ENCODE assay signal across 27 mouse cellular contexts in the genomic region with DNA sequence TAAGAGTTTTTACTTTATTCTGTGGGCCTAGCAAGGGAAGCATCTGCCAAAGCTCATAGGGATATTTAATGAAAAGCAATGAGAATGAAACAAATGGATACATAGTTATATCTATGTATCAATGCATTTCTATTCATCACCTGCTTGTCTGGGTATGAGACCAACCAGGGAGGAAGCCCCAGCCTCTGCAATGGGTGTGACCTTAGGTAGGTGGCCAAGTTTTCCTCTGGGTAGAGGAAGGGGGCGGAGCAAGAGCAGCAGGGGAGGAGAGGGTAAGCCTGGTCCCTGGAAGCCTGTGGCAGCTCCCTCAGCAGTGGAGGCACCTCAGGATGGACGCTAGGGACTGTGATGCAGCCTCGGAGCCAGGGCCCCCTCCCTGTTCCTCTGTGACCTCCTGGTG. TPM values are rescaled to one million over a fixed set of nuclear protein-coding genes. Genes with fewer than 3 reads are reported as not detected.
"Had no signal": no experiment of that assay in that cellular context is flagged by ENCODE, and none has a peak within 500 bp of the region (broad histone marks: within the 10 kb centered on the region; RNA-seq: fewer than 3 reads in every experiment).

TSS of gene Abhd12b (plus strand) at position 301 of the 400 bp plus-strand sequence.

- H3K36me3 ChIP-seq: embryonic facial prominence, embryonic 10.5 days; embryonic facial prominence, embryonic 12.5 days; embryonic facial prominence, embryonic 13.5 days; embryonic facial prominence, embryonic 15.5 days; forebrain, embryonic 10.5 days; forebrain, embryonic 12.5 days; forebrain, embryonic 15.5 days had no signal

- ATAC-seq: forebrain, embryonic 13.5 days; forebrain, embryonic 14.5 days; forebrain, embryonic 15.5 days; forebrain, embryonic 16.5 days; forebrain, postnatal 0 days had no signal

- H3K9me3 ChIP-seq: embryonic facial prominence, embryonic 10.5 days; embryonic facial prominence, embryonic 12.5 days; embryonic facial prominence, embryonic 13.5 days; embryonic facial prominence, embryonic 15.5 days; forebrain, embryonic 10.5 days; forebrain, embryonic 12.5 days; forebrain, embryonic 13.5 days; forebrain, embryonic 15.5 days had no signal

- H3K4me3 ChIP-seq: embryonic facial prominence, embryonic 10.5 days; embryonic facial prominence, embryonic 12.5 days; embryonic facial prominence, embryonic 13.5 days; embryonic facial prominence, embryonic 15.5 days; erythroblast, embryonic 14.5 days; forebrain, embryonic 10.5 days; forebrain, embryonic 12.5 days; forebrain, embryonic 13.5 days; forebrain, embryonic 15.5 days; gastrocnemius, adult 2 months; heart, adult 2 months had no signal

- H3K27me3 ChIP-seq: embryonic facial prominence, embryonic 13.5 days; embryonic facial prominence, embryonic 15.5 days; forebrain, embryonic 13.5 days; forebrain, embryonic 15.5 days had no signal

RNA-seq across cellular contexts. Expression of gene Abhd12b, which starts in this region (rescaled TPM):
- total RNA-seq: common myeloid progenitor, adult 5-6 weeks; forebrain, postnatal 0 days; gastrocnemius, adult 18-20 months; gastrocnemius, adult 2 months; gastrocnemius, adult 8-10 months; gastrocnemius, postnatal 10 days; gastrocnemius, postnatal 14 days; gastrocnemius, postnatal 25 days; gastrocnemius, postnatal 36 days; gastrocnemius, postnatal 4 days; granulocyte monocyte progenitor cell, adult 5-6 weeks; heart, adult 18-20 months; heart, adult 2 months; heart, adult 8-10 months had no signal
- polyA plus RNA-seq: embryonic facial prominence, embryonic 10.5 days; embryonic facial prominence, embryonic 11.5 days; erythroblast, embryonic 14.5 days; forebrain, embryonic 10.5 days; forebrain, embryonic 11.5 days; forebrain, embryonic 12.5 days; forebrain, embryonic 13.5 days; forebrain, embryonic 14.5 days; forebrain, embryonic 15.5 days; forebrain, embryonic 16.5 days; heart, adult 2 months had no signal
